Mouse (Mus musculus): Measurements from ENCODE around the gene Grin2b. TPM values are rescaled to one million over a fixed set of nuclear protein-coding genes. Genes with fewer than 3 reads are reported as not detected.

The Grin2b gene
- polyA plus RNA-seq, 1 experiment: 4.0 TPM

DNA sequence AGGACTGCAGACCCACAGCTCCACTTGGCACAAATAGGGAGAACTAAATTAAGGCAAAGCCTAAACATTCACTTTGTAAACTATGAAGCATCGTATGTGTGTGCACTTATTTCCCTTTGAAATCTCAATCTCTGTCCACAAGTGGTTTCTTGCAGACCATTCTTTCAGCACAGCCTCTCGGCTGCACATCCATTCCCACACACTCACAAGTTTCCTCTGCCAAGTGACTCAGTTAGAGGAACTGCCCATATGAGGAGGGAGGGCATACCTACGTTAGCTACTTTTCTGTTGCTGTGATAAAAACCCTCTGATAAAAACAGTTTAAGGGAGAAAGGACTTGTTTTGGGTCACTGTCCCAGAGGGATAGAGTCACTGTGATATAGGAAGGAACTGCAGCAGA is 152.9 kb downstream of the Grin2b start:
- no peaks in the 10 kb centered on the region for H3K4me1 ChIP-seq (ENCODE audit: control insufficient read depth, insufficient read depth, low read length)
- WGBS: 93% methylated on average over 3 of the region's 3 CpGs
- no peak overlapping the region for H3K27ac ChIP-seq (ENCODE audit: insufficient read depth, low read length)
- TF ChIP-seq CTCF (IDR thresholded peaks at IDR 0.05; ENCODE audit: borderline replicate concordance, insufficient read depth, low read depth, low read length) (no peak), POLR2A (IDR thresholded peaks at IDR 0.05; ENCODE audit: borderline replicate concordance, insufficient read depth, low read length) (no peak)
- no peak for DNase-seq
- no peak overlapping the region for H3K4me3 ChIP-seq (replicated peaks; ENCODE audit: insufficient read depth, low read depth, low read length)
- H3K27me3 ChIP-seq (ENCODE audit: control insufficient read depth, insufficient read depth, low read length): no peaks in the 10 kb centered on the region

- 96% methylated on average over 1 of the region's 1 CpGs for WGBS
- DNase-seq: no peak
- TF ChIP-seq CTCF (IDR thresholded peaks at IDR 0.05; ENCODE audit: borderline replicate concordance, insufficient read depth, low read depth, low read length) (no peak), POLR2A (IDR thresholded peaks at IDR 0.05; ENCODE audit: borderline replicate concordance, insufficient read depth, low read length) (no peak)
Observed at GRCm38 (mm10) chr6:136018962-136019361, 154.3 kb downstream of the Grin2b start.

GRCm38 (mm10) chr6:136013556-136014380 is 159.5 kb downstream of the Grin2b start:
- 67% methylated on average over 12 of the region's 12 CpGs for WGBS
- TF ChIP-seq CTCF (IDR thresholded peaks at IDR 0.05; ENCODE audit: borderline replicate concordance, insufficient read depth, low read depth, low read length) (no peak), POLR2A (IDR thresholded peaks at IDR 0.05; ENCODE audit: borderline replicate concordance, insufficient read depth, low read length) (no peak)
- Histone ChIP-seq H3K27ac (ENCODE audit: insufficient read depth, low read length) (no peak overlapping the region), H3K4me3 (replicated peaks; ENCODE audit: insufficient read depth, low read depth, low read length) (no peak overlapping the region), H3K27me3 (ENCODE audit: control insufficient read depth, insufficient read depth, low read length) (no peaks in the 10 kb centered on the region), H3K4me1 (ENCODE audit: control insufficient read depth, insufficient read depth, low read length) (no peaks in the 10 kb centered on the region; the same call in none of the 2 replicates)
- no peak for DNase-seq

More at GRCm38 (mm10) chr6:136018962-136019361, 154.3 kb downstream of the Grin2b start:
- no peaks in the 10 kb centered on the region; the same call in none of the 2 replicates for H3K4me1 ChIP-seq (ENCODE audit: control insufficient read depth, insufficient read depth, low read length)
- no peaks in the 10 kb centered on the region for H3K27me3 ChIP-seq (ENCODE audit: control insufficient read depth, insufficient read depth, low read length)
- H3K27ac ChIP-seq (ENCODE audit: insufficient read depth, low read length): no peak overlapping the region
- H3K4me3 ChIP-seq (replicated peaks; ENCODE audit: insufficient read depth, low read depth, low read length): no peak overlapping the region

GRCm38 (mm10) chr6:136011533-136011932 is 161.8 kb downstream of the Grin2b start:
- no peak overlapping the region for H3K4me3 ChIP-seq (replicated peaks; ENCODE audit: insufficient read depth, low read depth, low read length)
- 91% methylated on average over 4 of the region's 4 CpGs for WGBS
- no peaks in the 10 kb centered on the region for H3K27me3 ChIP-seq (ENCODE audit: control insufficient read depth, insufficient read depth, low read length)
- no peak overlapping the region for H3K27ac ChIP-seq (ENCODE audit: insufficient read depth, low read length)
- no peak for TF ChIP-seq POLR2A (IDR thresholded peaks at IDR 0.05; ENCODE audit: borderline replicate concordance, insufficient read depth, low read length)
- TF ChIP-seq CTCF (IDR thresholded peaks at IDR 0.05; ENCODE audit: borderline replicate concordance, insufficient read depth, low read depth, low read length): no peak
- H3K4me1 ChIP-seq (ENCODE audit: control insufficient read depth, insufficient read depth, low read length): no peaks in the 10 kb centered on the region; the same call in none of the 2 replicates
- DNase-seq: no peak

DNA sequence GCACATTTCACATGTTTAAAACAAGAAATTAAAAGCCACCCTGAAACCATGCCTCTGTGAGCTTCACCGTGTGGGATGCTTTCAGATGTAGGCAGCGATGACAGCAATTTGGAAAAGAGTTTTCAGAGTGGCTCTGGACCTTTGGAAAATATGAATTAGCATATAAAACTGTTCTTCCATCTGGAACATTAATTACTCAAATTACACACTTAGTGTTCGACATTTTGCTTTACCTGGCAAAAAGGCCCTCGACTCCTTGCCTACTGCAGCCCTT is 162.3 kb downstream of the Grin2b start:
- Histone ChIP-seq H3K4me1 (ENCODE audit: control insufficient read depth, insufficient read depth, low read length) (no peaks in the 10 kb centered on the region; the same call in none of the 2 replicates), H3K4me3 (replicated peaks; ENCODE audit: insufficient read depth, low read depth, low read length) (no peak overlapping the region), H3K27ac (ENCODE audit: insufficient read depth, low read length) (no peak overlapping the region), H3K27me3 (ENCODE audit: control insufficient read depth, insufficient read depth, low read length) (no peaks in the 10 kb centered on the region)
- DNase-seq: no peak
- TF ChIP-seq CTCF (IDR thresholded peaks at IDR 0.05; ENCODE audit: borderline replicate concordance, insufficient read depth, low read depth, low read length) (no peak), POLR2A (IDR thresholded peaks at IDR 0.05; ENCODE audit: borderline replicate concordance, insufficient read depth, low read length) (no peak)
- 94% methylated on average over 4 of the region's 4 CpGs for WGBS

DNA sequence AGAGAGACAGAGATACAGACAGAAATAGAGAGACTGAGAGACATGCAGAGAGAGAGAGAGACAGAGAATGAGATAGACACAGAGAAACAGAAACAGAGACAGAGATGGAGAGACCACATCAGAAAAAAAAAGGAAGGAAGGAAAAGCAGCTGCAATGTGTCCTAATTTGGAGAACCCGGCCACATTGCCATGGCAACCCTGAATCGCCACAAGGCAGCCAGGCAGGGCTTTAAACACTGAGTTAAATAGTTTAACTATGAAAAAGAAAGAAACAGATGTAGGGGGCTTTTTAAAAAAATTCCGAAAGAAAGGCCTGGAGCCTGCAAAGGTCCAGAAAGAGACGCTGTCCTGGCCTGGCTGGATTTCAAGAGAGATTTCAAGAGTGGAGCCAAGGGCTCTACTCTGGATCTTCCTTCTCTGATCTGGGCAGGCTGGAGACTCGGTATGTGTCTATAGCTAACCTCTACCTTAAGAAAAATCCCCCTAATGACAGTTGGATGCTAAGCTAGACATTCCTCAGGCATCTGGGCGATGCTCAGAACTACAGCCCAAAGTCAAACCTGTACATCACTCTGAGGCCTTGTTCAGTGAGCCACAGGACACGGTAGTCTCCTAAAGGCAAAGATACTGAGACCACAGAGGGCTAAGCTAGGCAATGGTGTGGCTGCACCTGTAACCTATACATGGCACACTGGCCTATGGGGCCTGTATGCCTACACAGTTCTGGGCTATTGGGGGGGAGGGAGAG is 162.8 kb downstream of the Grin2b start:
- Histone ChIP-seq H3K4me3 (replicated peaks; ENCODE audit: insufficient read depth, low read depth, low read length) (no peak overlapping the region), H3K27ac (ENCODE audit: insufficient read depth, low read length) (no peak overlapping the region), H3K27me3 (ENCODE audit: control insufficient read depth, insufficient read depth, low read length) (no peaks in the 10 kb centered on the region), H3K4me1 (ENCODE audit: control insufficient read depth, insufficient read depth, low read length) (no peaks in the 10 kb centered on the region; the same call in none of the 2 replicates)
- TF ChIP-seq CTCF (IDR thresholded peaks at IDR 0.05; ENCODE audit: borderline replicate concordance, insufficient read depth, low read depth, low read length) (no peak), POLR2A (IDR thresholded peaks at IDR 0.05; ENCODE audit: borderline replicate concordance, insufficient read depth, low read length) (no peak)
- 71% methylated on average over 7 of the region's 7 CpGs for WGBS
- DNase-seq: peak in 1 of 2 experiments; percentile 17

DNA sequence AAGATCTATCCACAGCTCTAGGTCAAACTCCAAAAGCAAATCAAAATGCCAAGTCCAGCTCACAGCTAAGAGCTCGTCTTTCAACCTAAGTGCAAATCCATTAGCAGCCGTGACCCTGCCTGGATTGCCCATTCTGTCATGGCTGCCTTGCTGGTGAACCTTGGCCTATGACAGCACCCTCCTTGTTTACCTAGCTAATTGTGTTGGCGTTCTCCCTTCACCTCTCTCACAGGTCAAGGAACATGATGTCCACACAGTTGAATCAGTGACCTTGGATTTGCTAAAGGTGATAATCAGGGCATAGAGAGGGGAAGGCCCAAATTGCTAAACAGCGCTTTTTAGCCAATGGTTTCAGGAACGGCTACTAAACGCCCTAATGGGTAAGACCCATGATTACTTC is 165.2 kb downstream of the Grin2b start:
- H3K4me1 ChIP-seq (ENCODE audit: control insufficient read depth, insufficient read depth, low read length): no peaks in the 10 kb centered on the region
- TF ChIP-seq POLR2A (IDR thresholded peaks at IDR 0.05; ENCODE audit: borderline replicate concordance, insufficient read depth, low read length): no peak
- no peak for TF ChIP-seq CTCF (IDR thresholded peaks at IDR 0.05; ENCODE audit: borderline replicate concordance, insufficient read depth, low read depth, low read length)
- no peaks in the 10 kb centered on the region for H3K27me3 ChIP-seq (ENCODE audit: control insufficient read depth, insufficient read depth, low read length)
- WGBS: 98% methylated on average over 6 of the region's 6 CpGs
- H3K27ac ChIP-seq (ENCODE audit: insufficient read depth, low read length): no peak overlapping the region
- no peak overlapping the region for H3K4me3 ChIP-seq (replicated peaks; ENCODE audit: insufficient read depth, low read depth, low read length)
- DNase-seq: no peak

Data from cerebellum, adult 2 months (tissue).